Mouse (Mus musculus): ENCODE measurements around the gene Sycp2.

- TF ChIP-seq POLR2A (IDR thresholded peaks at IDR 0.05; ENCODE audit: borderline replicate concordance, low read depth, low read length) = no peak
- TF ChIP-seq CTCF (IDR thresholded peaks at IDR 0.05; ENCODE audit: low read depth, low read length) = no peak
Measured at GRCm38 (mm10) chr2:178433495-178433894, 26.0 kb upstream of the Sycp2 start.

All from bone marrow macrophage, adult 2 months (primary cell).